ENCODE assay signal across 8 mouse cellular contexts in the genomic region with DNA sequence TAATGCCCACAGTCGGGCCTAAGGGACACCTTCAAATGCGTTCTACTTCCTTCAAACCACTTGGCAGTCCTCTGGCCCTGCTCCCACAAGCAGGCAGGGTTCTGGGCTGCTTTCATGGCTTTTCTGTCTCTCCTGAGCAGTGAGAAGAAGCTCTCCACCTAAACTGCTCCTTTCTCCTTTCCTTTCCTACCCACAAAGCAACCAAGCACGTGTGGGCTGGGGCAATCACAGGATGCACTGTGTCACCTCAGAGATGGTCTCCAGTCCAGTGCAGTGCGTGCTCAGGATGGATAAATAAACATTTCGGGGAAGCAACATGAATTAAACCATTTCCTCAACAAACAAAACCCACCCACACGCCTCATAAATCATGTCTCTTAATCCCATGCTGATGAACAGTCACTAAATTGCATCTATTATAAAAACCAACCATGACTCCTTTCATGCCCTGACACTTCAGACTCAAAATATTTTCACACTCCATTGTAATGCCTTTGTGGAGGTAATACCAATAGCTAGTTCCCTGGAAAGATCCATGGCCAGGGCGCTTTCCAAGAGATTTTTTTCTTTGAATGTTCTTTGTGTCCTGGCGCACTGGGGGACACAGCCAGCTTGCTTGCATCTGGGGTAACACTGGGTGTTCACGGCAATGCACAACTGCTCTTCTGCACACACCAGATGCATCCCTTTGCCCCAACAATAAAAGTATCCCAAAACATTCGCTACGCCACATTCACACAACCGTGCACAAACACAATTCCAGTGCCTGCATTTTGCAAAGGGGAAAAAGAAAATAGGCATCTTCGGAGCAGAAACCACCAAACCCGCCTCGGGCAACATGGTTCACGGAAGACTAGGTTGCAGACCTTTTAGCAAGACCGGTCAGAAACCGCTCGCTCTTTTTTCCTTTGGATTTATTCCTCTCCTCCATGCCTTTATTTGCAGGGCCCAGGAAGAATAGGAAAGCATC. TPM values are rescaled to one million over a fixed set of nuclear protein-coding genes. Genes with fewer than 3 reads are reported as not detected.
DNase-seq lines count a peak whose midpoint lies in the region; ATAC-seq and TF ChIP-seq lines count a peak whose summit lies in the region.

No protein-coding gene starts in this region.

- peak overlapping the region; percentile 96 for H3K4me2 ChIP-seq in heart, embryonic 14.5 days (ENCODE audit: low read length)
- H3K4me2 ChIP-seq in forebrain, embryonic 15.5 days (replicated peaks), result peak overlapping the region; percentile 63
- H3K4me2 ChIP-seq in limb, embryonic 15.5 days, result peak overlapping the region; percentile 77

- H3K4me1 ChIP-seq in heart, embryonic 14.5 days (ENCODE audit: control insufficient read depth in 2 of 2, insufficient read depth in 2 of 2, low read length in 2 of 2), result peaks cover 7 to 10% of the 10 kb centered on the region in 2 experiments; a peak in 3 of 4 replicates
- H3K4me1 ChIP-seq in forebrain, embryonic 15.5 days, result peaks cover 33% of the 10 kb centered on the region
- H3K4me1 ChIP-seq in limb, embryonic 15.5 days, result peaks cover 25% of the 10 kb centered on the region
- no peaks in the 10 kb centered on the region for H3K4me1 ChIP-seq in small intestine, adult 2 months (ENCODE audit: control insufficient read depth, insufficient read depth, insufficient read length, low read length)

- peak overlapping the region in 1 of 2 experiments; percentile 39; a peak in 2 of 4 replicates for H3K27ac ChIP-seq in heart, embryonic 14.5 days (replicated peaks in 1 of 2; ENCODE audit: control insufficient read depth in 1 of 2, insufficient read depth in 1 of 2, low read depth in 2 of 2, low read length in 2 of 2)
- H3K27ac ChIP-seq in forebrain, embryonic 15.5 days (replicated peaks), result peak overlapping the region; percentile 90
- peak overlapping the region; percentile 86 for H3K27ac ChIP-seq in limb, embryonic 15.5 days
- no peak overlapping the region for H3K27ac ChIP-seq in small intestine, adult 2 months (ENCODE audit: insufficient read depth, low read depth, low read length)

- no peaks in the 10 kb centered on the region for H3K27me3 ChIP-seq in heart, embryonic 14.5 days (ENCODE audit: control insufficient read depth, insufficient read depth, low read length)
- no peaks in the 10 kb centered on the region for H3K27me3 ChIP-seq in forebrain, embryonic 15.5 days
- no peaks in the 10 kb centered on the region for H3K27me3 ChIP-seq in limb, embryonic 15.5 days
- no peaks in the 10 kb centered on the region for H3K27me3 ChIP-seq in small intestine, adult 2 months (ENCODE audit: control insufficient read depth, insufficient read depth, low read length)

- no peak for DNase-seq in heart, adult 11 months
- DNase-seq in MN1 (ENCODE audit: low spot score), result peak; percentile 24
- DNase-seq in gastrocnemius, postnatal 25 days, result no peak

- no peak for TF ChIP-seq CTCF in small intestine, adult 2 months (IDR thresholded peaks at IDR 0.05; ENCODE audit: extremely low read depth, insufficient read length, insufficient replicate concordance, low read depth, low read length)

- no peaks in the 10 kb centered on the region for H3K9me3 ChIP-seq in heart, embryonic 14.5 days (ENCODE audit: control insufficient read depth, low read length)
- H3K9me3 ChIP-seq in forebrain, embryonic 15.5 days, result no peaks in the 10 kb centered on the region
- no peaks in the 10 kb centered on the region for H3K9me3 ChIP-seq in limb, embryonic 15.5 days

- H3K9ac ChIP-seq in heart, embryonic 14.5 days (ENCODE audit: low read length), result peak overlapping the region; percentile 88
- peak overlapping the region; percentile 87 for H3K9ac ChIP-seq in forebrain, embryonic 15.5 days (replicated peaks)
- H3K9ac ChIP-seq in limb, embryonic 15.5 days, result peak overlapping the region; percentile 82

- no peak for ATAC-seq in heart, embryonic 14.5 days (ENCODE audit: insufficient number of reproducible peaks, insufficient read depth, low FRiP score, low read depth)
- ATAC-seq in forebrain, embryonic 15.5 days (replicated peaks), result no peak; the same call in 1 of the 2 replicates
- ATAC-seq in limb, embryonic 15.5 days (ENCODE audit: insufficient number of reproducible peaks, low FRiP score, low TSS enrichment, low read depth), result 0 out of 2 replicates have a peak, but pooled peaks have one; percentile 9
- no peak for ATAC-seq in megakaryocyte-erythroid progenitor cell, adult 5-6 weeks (replicated peaks; ENCODE audit: low FRiP score, low TSS enrichment, poor library complexity, severe bottlenecking)

- TF ChIP-seq POLR2A in small intestine, adult 2 months (IDR thresholded peaks at IDR 0.05; ENCODE audit: low read depth, low read length), result no peak

- no peaks in the 10 kb centered on the region for H3K36me3 ChIP-seq in heart, embryonic 14.5 days (ENCODE audit: control insufficient read depth, insufficient read depth, low read length)
- no peaks in the 10 kb centered on the region for H3K36me3 ChIP-seq in forebrain, embryonic 15.5 days
- H3K36me3 ChIP-seq in limb, embryonic 15.5 days, result no peaks in the 10 kb centered on the region
- H3K36me3 ChIP-seq in small intestine, adult 2 months (ENCODE audit: control insufficient read depth, insufficient read depth, low read length), result no peaks in the 10 kb centered on the region

- H3K4me3 ChIP-seq in heart, embryonic 14.5 days (ENCODE audit: control insufficient read depth in 1 of 2, insufficient read depth in 1 of 2, low read depth in 1 of 2, low read length in 2 of 2), result peak overlapping the region; percentile 79 to 81
- peak overlapping the region; percentile 74 for H3K4me3 ChIP-seq in forebrain, embryonic 15.5 days
- H3K4me3 ChIP-seq in limb, embryonic 15.5 days, result peak overlapping the region; percentile 88
- H3K4me3 ChIP-seq in small intestine, adult 2 months (ENCODE audit: low read depth, low read length), result peak overlapping the region; percentile 88

- 21% methylated on average over 19 of the region's 19 CpGs for WGBS in heart, embryonic 14.5 days
- 3% methylated on average over 19 of the region's 19 CpGs for WGBS in forebrain, embryonic 15.5 days
- 7% methylated on average over 19 of the region's 19 CpGs for WGBS in limb, embryonic 15.5 days
- WGBS in small intestine, adult 2 months, result 26% methylated on average over 19 of the region's 19 CpGs

RNA-seq across cellular contexts. Expression of gene D630045J12Rik, which starts 0.8 kb away (rescaled TPM):
- polyA plus RNA-seq in heart, embryonic 14.5 days (2014; fragmentation: Nextera tagmentation; extraction: Ambion mirVana), result 1.9 and 2.3 TPM in 2 replicates
- polyA plus RNA-seq in forebrain, embryonic 15.5 days (2015; fragmentation: Nextera tagmentation; extraction: Ambion mirVana), result 17.6 and 18.4 TPM in 2 replicates
- 3.9 and 4.9 TPM in 2 replicates for polyA plus RNA-seq in limb, embryonic 15.5 days (2015; fragmentation: Nextera tagmentation; extraction: Ambion mirVana)
- polyA plus RNA-seq in small intestine, adult 2 months (2012; rRNA removed), result 0.35 and 0.71 TPM in 2 replicates
- 0.72 and 3.0 TPM in 2 replicates for total RNA-seq in megakaryocyte-erythroid progenitor cell, adult 5-6 weeks (2014; fragmentation: Nextera tagmentation)
- total RNA-seq in megakaryocyte-erythroid progenitor cell, adult 5-6 weeks (2017), result 0.09 and 0.19 TPM in 2 replicates
- under 1 TPM; 0.46 to 0.56 TPM for total RNA-seq in gastrocnemius, postnatal 25 days (2021)

RNA-seq across cellular contexts. Expression of gene Zc3hav1l, which starts 46.0 kb away (rescaled TPM):
- polyA plus RNA-seq in heart, embryonic 14.5 days (2014; fragmentation: Nextera tagmentation; extraction: Ambion mirVana), result 8.7 and 9.3 TPM in 2 replicates
- polyA plus RNA-seq in forebrain, embryonic 15.5 days (2015; fragmentation: Nextera tagmentation; extraction: Ambion mirVana), result 6.6 and 6.8 TPM in 2 replicates
- 8.7 and 11.0 TPM in 2 replicates for polyA plus RNA-seq in limb, embryonic 15.5 days (2015; fragmentation: Nextera tagmentation; extraction: Ambion mirVana)
- 0.80 and 1.3 TPM in 2 replicates for polyA plus RNA-seq in small intestine, adult 2 months (2012; rRNA removed)
- total RNA-seq in megakaryocyte-erythroid progenitor cell, adult 5-6 weeks (2014; fragmentation: Nextera tagmentation), result 6.9 and 7.3 TPM in 2 replicates
- 2.9 and 4.3 TPM in 2 replicates for total RNA-seq in megakaryocyte-erythroid progenitor cell, adult 5-6 weeks (2017)
- total RNA-seq in gastrocnemius, postnatal 25 days (2021), result 1 to 10 TPM in 1 of 2 experiments, under 1 TPM in 1; 0.84 to 1.0 TPM
